Mouse (Mus musculus) ovary, postnatal 14 days (tissue): ENCODE results near the gene Il31.

Source experiments
- DNase-seq: peaks from one replicate; pipeline ENCODE4 v3.0.0; 2022; ENCODE audit warnings: low spot score

Gene Il31

GRCm38 (mm10) chr5:123470784-123471400 is 18.4 kb downstream of the Il31 start:
- DNase-seq = no peak

DNA sequence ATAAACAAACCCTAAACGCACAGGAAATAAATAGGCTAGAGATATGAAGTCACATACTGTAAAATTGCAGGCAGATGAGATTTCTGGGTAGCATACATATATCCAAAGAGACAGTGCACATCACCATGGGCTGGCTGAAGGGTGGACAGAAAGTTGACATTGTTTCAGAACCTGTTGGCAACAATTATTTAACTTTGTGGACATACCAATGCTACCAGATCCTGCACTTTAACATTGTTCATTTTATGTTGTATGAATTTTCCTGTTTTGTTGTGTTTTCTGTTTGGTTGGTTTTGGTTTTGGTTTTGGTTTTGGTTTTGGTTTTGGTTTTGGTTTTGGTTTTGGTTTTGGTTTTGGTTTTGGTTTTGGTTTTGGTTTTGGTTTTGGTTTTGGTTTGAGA is 24.7 kb downstream of the Il31 start:
- DNase-seq = no peak

DNA sequence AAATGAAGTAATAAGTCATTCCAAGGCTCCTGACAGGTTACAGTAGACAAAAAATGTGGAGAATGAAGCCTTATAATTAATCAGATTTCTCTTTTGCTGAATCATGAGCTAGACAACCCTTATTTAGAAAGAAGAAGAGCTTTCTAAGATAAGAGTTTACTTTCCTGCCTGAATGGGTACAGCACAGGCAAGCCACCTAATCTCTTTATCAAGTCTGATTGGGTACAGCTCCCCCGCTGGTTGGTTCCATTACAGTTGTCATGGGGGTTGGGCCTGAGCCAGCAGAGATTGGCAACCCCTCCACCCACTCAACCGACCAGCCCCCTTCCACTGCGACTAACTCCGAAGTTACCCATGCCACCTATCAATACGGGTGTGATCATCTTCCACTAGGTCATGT is 27.9 kb downstream of the Il31 start:
- no peak for DNase-seq

DNA sequence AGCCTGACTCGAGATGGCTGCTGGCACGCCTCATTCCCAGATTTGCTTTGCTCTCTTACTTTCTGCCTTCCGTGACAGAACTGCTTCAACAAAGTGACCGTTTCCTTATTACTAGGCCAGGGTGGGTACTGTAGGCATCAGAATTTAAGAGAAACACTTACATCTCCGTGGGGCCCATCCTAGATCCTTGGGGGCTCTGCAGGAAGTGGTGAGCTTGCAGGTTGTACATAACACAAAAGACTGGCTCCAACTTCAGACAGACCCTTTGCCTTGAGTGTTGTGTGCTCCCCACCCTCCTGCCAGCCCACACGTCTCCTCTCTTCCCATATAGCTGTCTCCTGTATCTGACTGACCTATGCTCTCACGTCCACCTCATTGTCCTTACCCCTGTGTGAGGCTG is 37.4 kb downstream of the Il31 start:
- no peak for DNase-seq

GRCm38 (mm10) chr5:123444849-123445334 is 44.4 kb downstream of the Il31 start:
- no peak for DNase-seq

GRCm38 (mm10) chr5:123444069-123444468 is 45.2 kb downstream of the Il31 start:
- DNase-seq = peak; percentile 66

DNA sequence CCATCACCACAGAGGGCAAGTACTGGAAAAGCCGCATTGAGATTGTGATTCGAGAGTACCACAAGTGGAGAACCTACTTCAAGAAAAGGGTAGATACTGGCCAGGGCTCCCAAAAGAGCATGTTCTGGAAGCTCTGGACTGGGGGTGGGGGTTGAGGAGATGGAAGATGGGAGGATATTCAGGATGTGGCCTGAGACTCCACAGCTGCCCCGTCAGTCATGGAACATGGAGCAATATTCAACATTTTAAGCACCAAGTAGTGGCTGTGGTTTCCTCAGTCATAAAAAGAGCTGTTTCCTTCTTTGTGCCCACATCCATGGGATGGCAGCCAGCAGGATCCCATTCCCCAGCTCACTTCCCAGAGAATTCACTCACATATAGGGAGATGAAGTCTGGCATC is 47.0 kb downstream of the Il31 start:
- DNase-seq = no peak

GRCm38 (mm10) chr5:123440664-123441063 is 48.6 kb downstream of the Il31 start:
- no peak for DNase-seq

- no peak for DNase-seq
These were observed 49.3 kb downstream of the Il31 start for GRCm38 (mm10) chr5:123439941-123440340.

DNA sequence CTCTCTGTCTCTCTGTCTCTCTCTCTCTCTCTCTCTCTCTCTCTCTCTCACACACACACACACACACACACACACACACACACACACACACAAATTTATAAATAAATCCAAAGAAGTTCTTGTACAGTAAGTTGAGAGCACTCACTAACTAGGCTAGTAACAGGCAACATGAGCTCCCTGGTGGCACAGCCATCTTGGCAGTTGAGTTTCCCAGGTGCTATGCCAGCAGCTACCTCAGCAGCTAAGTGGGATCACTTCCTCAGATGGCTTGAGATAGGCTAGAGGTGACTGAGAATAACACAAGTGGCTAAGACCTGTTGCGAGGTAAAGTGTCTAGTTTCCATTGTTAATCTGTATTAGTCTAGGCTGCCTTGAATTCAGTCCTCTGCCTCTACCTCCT is 50.0 kb downstream of the Il31 start:
- DNase-seq = no peak

GRCm38 (mm10) chr5:123438381-123438780 is 50.9 kb downstream of the Il31 start:
- no peak for DNase-seq

DNA sequence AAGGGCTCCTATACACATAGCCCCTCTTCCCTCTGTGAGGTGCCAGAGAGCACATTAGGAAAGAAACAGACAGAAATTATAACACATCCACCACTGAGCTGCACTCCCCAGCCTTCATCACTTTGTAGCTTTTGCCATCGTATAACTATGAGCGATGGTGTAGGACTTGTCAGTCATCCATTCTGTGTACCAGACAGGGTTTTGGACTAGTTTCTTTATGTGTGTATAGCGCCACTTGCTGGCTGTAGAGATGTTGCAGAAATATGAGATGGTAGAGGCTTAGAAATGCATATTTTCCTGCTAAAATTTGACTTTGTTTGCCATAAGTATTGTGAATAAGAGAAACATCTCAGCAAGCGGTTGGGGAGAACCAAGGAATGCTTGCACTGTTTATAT is 52.5 kb downstream of the Il31 start:
- DNase-seq = peak; percentile 33

GRCm38 (mm10) chr5:123436071-123436779 is 53.1 kb downstream of the Il31 start:
- DNase-seq = no peak

DNA sequence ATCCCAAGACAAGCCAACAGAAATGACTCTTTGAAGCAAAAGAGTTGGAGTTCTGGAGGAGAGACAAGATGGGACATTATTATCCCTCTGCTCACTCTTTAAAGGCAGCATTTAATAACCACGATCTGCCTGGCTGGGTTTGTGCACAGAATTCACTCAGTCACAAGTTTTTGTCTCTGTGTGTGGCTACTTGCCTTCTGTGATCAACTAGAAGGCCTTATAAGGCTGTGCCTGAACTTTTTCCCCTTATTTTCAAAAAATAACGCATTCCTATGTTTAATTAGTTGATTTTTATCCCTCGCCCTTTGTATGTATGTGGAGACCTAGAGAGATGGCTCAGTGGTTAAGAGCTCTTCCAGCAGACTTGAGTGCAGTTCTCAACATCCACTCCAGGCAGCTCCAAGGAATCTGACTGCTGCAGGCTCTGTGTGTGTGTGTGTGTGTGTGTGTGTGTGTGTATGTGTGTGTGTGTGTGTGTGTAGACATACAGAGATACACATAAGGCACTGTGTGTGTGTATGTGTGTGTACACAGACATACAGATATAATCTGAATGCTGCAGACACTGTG is 56.9 kb downstream of the Il31 start:
- DNase-seq = no peak

GRCm38 (mm10) chr5:123431524-123432304 is 57.6 kb downstream of the Il31 start:
- peak; percentile 64 for DNase-seq
